Mouse (Mus musculus): ENCODE data around the gene Josd1. TPM values are rescaled to one million over a fixed set of nuclear protein-coding genes. Genes with fewer than 3 reads are reported as not detected.

The Josd1 gene
- polyA plus RNA-seq (2012; rRNA removed) (38.7 and 44.6 TPM in 2 replicates), polyA plus RNA-seq (2014; fragmentation: Nextera tagmentation; extraction: Ambion mirVana) (21.1 and 23.3 TPM in 2 replicates)

DNA sequence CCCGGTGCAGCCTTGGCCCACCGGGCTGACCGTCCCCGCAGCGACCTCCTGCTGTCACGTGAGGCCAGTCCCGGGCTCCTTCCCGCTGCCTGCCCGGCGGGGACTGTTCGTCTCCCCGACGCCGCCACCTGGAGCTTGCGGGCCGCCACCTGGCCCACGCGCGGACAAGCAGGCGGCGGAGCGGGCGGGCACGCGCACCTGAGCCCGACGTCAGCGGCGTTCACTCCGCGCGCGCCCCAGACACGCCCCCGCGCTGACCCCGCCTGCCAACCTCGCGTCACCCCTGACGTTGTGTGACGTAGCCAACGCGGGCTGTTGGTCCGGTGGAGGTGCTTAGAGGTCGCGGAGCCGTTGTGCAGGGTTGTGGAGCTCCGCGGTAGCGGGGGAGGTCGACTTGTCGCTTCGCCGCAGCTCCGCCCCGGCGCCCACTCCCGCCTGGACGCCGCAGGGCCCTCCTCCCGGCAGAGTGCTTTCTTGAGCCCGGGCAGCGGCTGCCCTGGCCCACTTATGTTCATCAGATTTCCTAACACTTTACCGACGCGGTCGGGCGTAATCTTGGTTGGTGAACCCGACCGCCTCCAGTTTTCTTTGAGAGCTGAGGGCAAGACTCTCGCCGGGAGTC is at the start of gene Josd1:
TSS of gene Josd1 (minus strand) at position 274 of the 622 bp plus-strand sequence.
- peak within 1 kb of the TSS; percentile 96 for H3K27ac ChIP-seq (replicated peaks; ENCODE audit: low read depth, low read length)
- peak; percentile 74 for ATAC-seq (ENCODE audit: low FRiP score, low read depth)
- peak within 1 kb of the TSS; percentile 81 for H3K4me2 ChIP-seq (replicated peaks; ENCODE audit: low read depth, low read length, severe bottlenecking)
- peak; percentile 89 for DNase-seq (ENCODE audit: low spot score)
- H3K4me1 ChIP-seq (ENCODE audit: control insufficient read depth, insufficient read depth, low read length): peaks cover 51% of the 10 kb centered on the region
- TF ChIP-seq POLR2A (IDR thresholded peaks at IDR 0.05; ENCODE audit: borderline replicate concordance, extremely low read depth, insufficient read depth, insufficient read length): peak; percentile 61; the same call in 1 of the 2 replicates
- peak within 1 kb of the TSS; percentile 93 for H3K4me3 ChIP-seq (replicated peaks; ENCODE audit: low read length)
- WGBS: 0% methylated on average over 42 of the region's 72 CpGs
- H3K9ac ChIP-seq (ENCODE audit: low read depth, low read length, severe bottlenecking): peak within 1 kb of the TSS; percentile 91
- H3K9me3 ChIP-seq (ENCODE audit: control insufficient read depth, low read length): no peaks in the 10 kb centered on the region
- no peaks in the 10 kb centered on the region for H3K27me3 ChIP-seq (ENCODE audit: control insufficient read depth, insufficient read depth, low read length)
- no peaks in the 10 kb centered on the region for H3K36me3 ChIP-seq (ENCODE audit: control insufficient read depth, insufficient read depth, low read length)

DNA sequence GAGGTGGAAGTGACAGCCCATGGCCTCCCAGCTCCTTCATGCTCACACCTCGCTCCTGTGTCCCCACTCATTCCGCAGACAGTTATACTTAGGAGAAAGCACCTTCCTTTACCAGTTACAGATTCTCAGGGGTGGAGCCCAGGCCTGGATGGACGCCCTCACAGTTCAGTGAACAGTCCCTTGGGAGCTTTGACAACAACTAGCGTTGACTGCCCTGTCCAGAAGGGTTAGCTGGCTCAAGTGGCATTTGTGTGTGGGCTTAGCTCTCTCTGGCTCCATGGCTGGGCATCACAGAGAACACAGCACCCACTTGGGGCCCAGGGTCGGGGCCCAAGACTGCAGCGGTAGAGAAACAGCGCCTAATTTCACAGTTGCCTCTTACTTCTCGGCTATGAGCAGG is 46.6 kb upstream of the Josd1 start:
- TF ChIP-seq POLR2A (IDR thresholded peaks at IDR 0.05; ENCODE audit: borderline replicate concordance, extremely low read depth, insufficient read depth, insufficient read length): no peak
- no peak overlapping the region for H3K27ac ChIP-seq (replicated peaks; ENCODE audit: low read depth, low read length)
- DNase-seq (ENCODE audit: low spot score) (no peak), ATAC-seq (ENCODE audit: low FRiP score, low read depth) (no peak)
- 87% methylated on average over 8 of the region's 8 CpGs for WGBS
- H3K36me3 ChIP-seq (ENCODE audit: control insufficient read depth, insufficient read depth, low read length): peaks cover 87% of the 10 kb centered on the region
- no peak overlapping the region for H3K4me3 ChIP-seq (replicated peaks; ENCODE audit: low read length)
- no peak overlapping the region; the same call in 1 of the 2 replicates for H3K9ac ChIP-seq (ENCODE audit: low read depth, low read length, severe bottlenecking)
- no peaks in the 10 kb centered on the region for H3K4me1 ChIP-seq (ENCODE audit: control insufficient read depth, insufficient read depth, low read length)
- H3K27me3 ChIP-seq (ENCODE audit: control insufficient read depth, insufficient read depth, low read length): no peaks in the 10 kb centered on the region
- H3K9me3 ChIP-seq (ENCODE audit: control insufficient read depth, low read length): no peaks in the 10 kb centered on the region
- H3K4me2 ChIP-seq (replicated peaks; ENCODE audit: low read depth, low read length, severe bottlenecking): no peak overlapping the region

DNA sequence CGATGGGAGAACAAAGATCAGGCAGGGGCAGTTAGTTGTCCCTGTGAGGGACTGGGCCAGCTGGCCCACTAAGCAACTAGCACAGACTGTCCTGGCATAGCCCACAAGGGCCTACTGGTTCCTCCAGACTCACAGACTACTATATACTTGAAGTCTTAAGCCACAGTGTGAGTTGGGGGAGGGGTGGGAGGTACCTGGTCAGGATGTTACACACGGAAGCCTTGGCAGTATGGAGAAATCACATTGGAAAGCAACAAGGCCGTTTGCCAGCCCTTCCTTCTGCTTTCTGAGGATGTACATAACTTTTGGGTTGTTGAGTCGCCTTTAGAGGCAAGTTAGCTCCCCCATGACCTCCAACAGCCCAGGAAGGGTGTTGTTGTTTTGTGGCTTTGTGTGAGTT is 45.9 kb upstream of the Josd1 start:
- TF ChIP-seq POLR2A (IDR thresholded peaks at IDR 0.05; ENCODE audit: borderline replicate concordance, extremely low read depth, insufficient read depth, insufficient read length): no peak
- ATAC-seq (ENCODE audit: low FRiP score, low read depth) (no peak), DNase-seq (ENCODE audit: low spot score) (no peak)
- Histone ChIP-seq H3K9ac (ENCODE audit: low read depth, low read length, severe bottlenecking) (no peak overlapping the region), H3K4me3 (replicated peaks; ENCODE audit: low read length) (no peak overlapping the region), H3K4me1 (ENCODE audit: control insufficient read depth, insufficient read depth, low read length) (no peaks in the 10 kb centered on the region), H3K9me3 (ENCODE audit: control insufficient read depth, low read length) (no peaks in the 10 kb centered on the region), H3K4me2 (replicated peaks; ENCODE audit: low read depth, low read length, severe bottlenecking) (no peak overlapping the region), H3K27ac (replicated peaks; ENCODE audit: low read depth, low read length) (no peak overlapping the region), H3K36me3 (ENCODE audit: control insufficient read depth, insufficient read depth, low read length) (peaks cover 91% of the 10 kb centered on the region), H3K27me3 (ENCODE audit: control insufficient read depth, insufficient read depth, low read length) (no peaks in the 10 kb centered on the region)
- WGBS: 84% methylated on average over 4 of the region's 4 CpGs

DNA sequence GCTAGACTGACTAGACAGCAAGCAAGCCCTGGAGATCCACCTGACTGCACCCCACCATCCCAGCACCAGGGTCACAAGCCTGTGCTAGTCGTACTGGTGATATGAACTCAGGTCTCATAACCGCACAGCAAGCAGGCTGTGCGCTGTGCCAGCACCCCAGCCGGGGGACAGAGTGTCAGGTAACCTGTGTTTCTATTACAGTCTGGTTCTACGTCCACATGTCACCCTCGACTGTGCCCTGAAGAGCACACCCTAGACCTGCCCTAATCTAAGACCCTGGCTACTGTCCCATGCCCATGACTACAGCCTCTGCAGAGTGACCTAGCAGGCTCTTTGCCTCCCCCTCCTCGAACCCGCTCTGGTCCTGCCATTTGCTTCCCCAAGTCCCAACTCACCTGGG is 45.5 kb upstream of the Josd1 start:
- ATAC-seq (ENCODE audit: low FRiP score, low read depth) (no peak), DNase-seq (ENCODE audit: low spot score) (no peak)
- no peaks in the 10 kb centered on the region for H3K9me3 ChIP-seq (ENCODE audit: control insufficient read depth, low read length)
- no peaks in the 10 kb centered on the region for H3K4me1 ChIP-seq (ENCODE audit: control insufficient read depth, insufficient read depth, low read length)
- no peak overlapping the region for H3K27ac ChIP-seq (replicated peaks; ENCODE audit: low read depth, low read length)
- TF ChIP-seq POLR2A (IDR thresholded peaks at IDR 0.05; ENCODE audit: borderline replicate concordance, extremely low read depth, insufficient read depth, insufficient read length): no peak
- H3K4me3 ChIP-seq (replicated peaks; ENCODE audit: low read length): no peak overlapping the region
- H3K4me2 ChIP-seq (replicated peaks; ENCODE audit: low read depth, low read length, severe bottlenecking): no peak overlapping the region
- H3K9ac ChIP-seq (ENCODE audit: low read depth, low read length, severe bottlenecking): no peak overlapping the region
- peaks cover 91% of the 10 kb centered on the region for H3K36me3 ChIP-seq (ENCODE audit: control insufficient read depth, insufficient read depth, low read length)
- H3K27me3 ChIP-seq (ENCODE audit: control insufficient read depth, insufficient read depth, low read length): no peaks in the 10 kb centered on the region
- WGBS: 95% methylated on average over 8 of the region's 8 CpGs

DNA sequence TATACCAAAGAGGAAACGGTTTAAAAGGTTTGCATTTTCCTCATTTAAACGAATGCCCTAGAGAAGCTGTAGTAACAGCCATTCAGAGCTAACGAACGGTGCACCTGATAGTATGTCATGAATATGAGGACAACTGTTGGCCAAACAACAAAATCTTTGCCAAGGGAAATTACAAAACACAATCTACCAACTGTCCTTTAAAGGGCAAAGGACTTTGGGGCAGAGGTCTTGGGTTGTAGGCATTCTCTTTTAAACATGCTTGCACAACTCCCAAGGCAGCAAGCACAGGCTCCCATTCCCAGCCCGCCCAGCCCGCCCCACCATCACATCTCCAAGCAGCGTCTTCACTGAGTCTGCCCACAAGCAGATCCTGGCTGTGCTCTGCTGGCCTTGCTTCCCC is 43.8 kb upstream of the Josd1 start:
- no peak overlapping the region for H3K4me3 ChIP-seq (replicated peaks; ENCODE audit: low read length)
- DNase-seq (ENCODE audit: low spot score): no peak
- no peak overlapping the region for H3K4me2 ChIP-seq (replicated peaks; ENCODE audit: low read depth, low read length, severe bottlenecking)
- H3K4me1 ChIP-seq (ENCODE audit: control insufficient read depth, insufficient read depth, low read length): no peaks in the 10 kb centered on the region
- no peaks in the 10 kb centered on the region for H3K27me3 ChIP-seq (ENCODE audit: control insufficient read depth, insufficient read depth, low read length)
- 90% methylated on average over 7 of the region's 7 CpGs for WGBS
- H3K27ac ChIP-seq (replicated peaks; ENCODE audit: low read depth, low read length): no peak overlapping the region
- H3K9me3 ChIP-seq (ENCODE audit: control insufficient read depth, low read length): no peaks in the 10 kb centered on the region
- H3K36me3 ChIP-seq (ENCODE audit: control insufficient read depth, insufficient read depth, low read length): peaks cover 91% of the 10 kb centered on the region
- ATAC-seq (ENCODE audit: low FRiP score, low read depth): no peak
- no peak overlapping the region for H3K9ac ChIP-seq (ENCODE audit: low read depth, low read length, severe bottlenecking)
- no peak for TF ChIP-seq POLR2A (IDR thresholded peaks at IDR 0.05; ENCODE audit: borderline replicate concordance, extremely low read depth, insufficient read depth, insufficient read length)
